Mouse (Mus musculus) G1E (cell line): ENCODE data around the gene Hba-x. TPM values are rescaled to one million over a fixed set of nuclear protein-coding genes. Genes with fewer than 3 reads are reported as not detected.

Experiments
- ATAC-seq: 2 replicates; pipeline ENCODE4 v1.8.0; 2016; ENCODE audit warnings: mild to moderate bottlenecking; ENCODE audit not compliant: insufficient number of reproducible peaks, poor library complexity, low FRiP score, severe bottlenecking; ENCODE audit errors: extremely low read depth
- DNase-seq: peaks from one replicate; pipeline ENCODE4 v3.0.0; 2012; ENCODE audit warnings: low spot score
- H3K27me3 ChIP-seq: 2 replicates; pipeline ENCODE4 v1.6.1; 2012; ENCODE audit warnings: mild to moderate bottlenecking, low read length, inconsistent platforms; ENCODE audit not compliant: insufficient read depth
- H3K36me3 ChIP-seq: replicated peaks from 2 replicates; pipeline ENCODE3; 2012; ENCODE audit warnings: mild to moderate bottlenecking, inconsistent platforms
- H3K4me1 ChIP-seq: 2 replicates; pipeline ENCODE4 v1.6.1; 2012; ENCODE audit warnings: low read depth, low read length, inconsistent platforms, mixed read lengths; ENCODE audit not compliant: insufficient read depth
- H3K4me3 ChIP-seq: 2 replicates; pipeline ENCODE4 v1.5.1; 2012; ENCODE audit warnings: low read depth, mild to moderate bottlenecking, inconsistent platforms, low read length, moderate library complexity, mixed read lengths
- H3K9me3 ChIP-seq: replicated peaks from 2 replicates; pipeline ENCODE4 v1.6.1; 2012; ENCODE audit warnings: inconsistent platforms
- CTCF ChIP-seq: IDR thresholded peaks from 2 replicates; pipeline ENCODE4 v1.5.1; 2012; ENCODE audit warnings: low read depth, low read length, inconsistent platforms, mixed read lengths
- GATA1 ChIP-seq: IDR thresholded peaks from 2 replicates; pipeline ENCODE4 v1.6.1; 2012; ENCODE audit warnings: borderline replicate concordance, low read length, inconsistent platforms, mixed read lengths
- GATA2 ChIP-seq: IDR thresholded peaks from 2 replicates; pipeline ENCODE4 v1.6.1; 2012; ENCODE audit warnings: low read depth, low read length, inconsistent platforms, borderline replicate concordance
- POLR2AphosphoS5 ChIP-seq: IDR thresholded peaks from 2 replicates; pipeline ENCODE4 v1.6.1; 2012; ENCODE audit warnings: low read depth, low read length, inconsistent platforms; ENCODE audit not compliant: insufficient replicate concordance
- TAL1 ChIP-seq: conservative IDR thresholded peaks from 2 replicates; pipeline ENCODE4 v1.6.1; 2012; ENCODE audit warnings: low read depth, low read length, inconsistent platforms, mixed read lengths
- polyA plus RNA-seq: library from polyadenylated mRNA; stranded (reverse); fragments of >175 nt; gene quantifications from 2 replicates; pipeline ENCODE4 v1.2.3, GENCODE M21; 2012
- total RNA-seq, 2 experiments: library from RNA; stranded (forward) in 1 of 2; stranded (reverse) in 1 of 2; fragments of 200-1000 nt in 1 of 2; fragments of >200 nt in 1 of 2; fragmentation: Nextera tagmentation in 1 of 2; gene quantifications; 2 replicates each; pipeline ENCODE4 v1.2.3; 2014 to 2017

Hba-x gene
- total RNA-seq (2014; fragmentation: Nextera tagmentation) (not detected in 2 replicates), total RNA-seq (2017) (not detected in 2 replicates), polyA plus RNA-seq (0.09 TPM in 1 of 2 replicates, not detected in the other)

DNA sequence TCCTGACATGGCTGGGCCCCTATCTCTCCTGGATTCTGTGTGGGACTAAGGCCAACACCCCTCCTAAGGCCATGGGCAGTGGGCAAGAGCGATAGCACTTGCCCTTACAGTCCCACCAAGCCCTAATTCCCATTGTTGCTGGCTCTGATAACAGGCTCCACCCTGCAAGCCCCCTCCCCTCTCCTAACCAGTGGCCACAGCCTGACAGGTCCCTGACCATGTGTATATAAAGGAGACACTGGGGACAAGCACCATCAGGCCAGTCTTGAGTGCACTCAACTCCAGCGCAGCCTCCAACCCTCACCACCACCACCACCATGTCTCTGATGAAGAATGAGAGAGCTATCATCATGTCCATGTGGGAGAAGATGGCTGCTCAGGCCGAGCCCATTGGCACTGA is at the start of gene Hba-x:
TSS of gene Hba-x (plus strand) at position 54 of the 400 bp plus-strand sequence.
- no peak for ATAC-seq
- no peak for DNase-seq
- no peaks in the 10 kb centered on the region for H3K9me3 ChIP-seq
- H3K36me3 ChIP-seq, result no peaks in the 10 kb centered on the region
- TF ChIP-seq CTCF (no peak), GATA2 (no peak), POLR2AphosphoS5 (no peak), GATA1 (no peak), TAL1 (no peak)
- H3K4me1 ChIP-seq, result peaks cover 65% of the 10 kb centered on the region
- H3K4me3 ChIP-seq, result no peak within 1 kb of the TSS
- no peaks in the 10 kb centered on the region for H3K27me3 ChIP-seq

- Histone ChIP-seq H3K4me3 (peak overlapping the region; percentile 80), H3K36me3 (peaks cover 47% of the 10 kb centered on the region), H3K4me1 (peaks cover 73% of the 10 kb centered on the region), H3K27me3 (peaks cover 31% of the 10 kb centered on the region), H3K9me3 (no peaks in the 10 kb centered on the region; the same call in 1 of the 2 replicates)
- ATAC-seq, result no peak
- TF ChIP-seq TAL1, result no peak
- TF ChIP-seq GATA2, result no peak
- no peak for TF ChIP-seq POLR2AphosphoS5
- DNase-seq, result no peak
Measured at GRCm38 (mm10) chr11:32227041-32227440, 49.2 kb upstream of the Hba-x start.

DNA sequence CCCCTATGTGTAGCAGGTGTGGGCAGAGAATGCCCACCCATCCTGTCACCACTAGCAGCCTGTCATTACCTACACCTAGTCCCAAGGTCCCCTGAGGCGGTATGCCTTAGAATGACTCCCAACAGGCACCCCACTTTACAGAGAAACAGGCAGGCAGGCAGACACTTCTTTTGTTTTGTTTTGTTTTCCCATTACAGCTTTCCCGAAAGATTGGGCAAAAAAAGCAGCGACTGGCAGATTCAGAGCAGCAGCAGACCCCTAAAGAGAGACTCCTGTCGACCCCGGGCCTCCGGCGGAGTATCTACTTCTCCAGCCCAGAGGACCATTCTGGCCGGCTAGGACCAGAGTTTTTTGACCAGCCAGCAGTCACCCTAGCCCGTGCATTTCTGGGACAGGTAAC is 48.6 kb upstream of the Hba-x start:
- Histone ChIP-seq H3K27me3 (peaks cover 25% of the 10 kb centered on the region), H3K4me1 (peaks cover 68% of the 10 kb centered on the region), H3K4me3 (no peak overlapping the region), H3K36me3 (peaks cover 53% of the 10 kb centered on the region), H3K9me3 (no peaks in the 10 kb centered on the region; the same call in 1 of the 2 replicates)
- TF ChIP-seq GATA1 (no peak), GATA2 (no peak), TAL1 (no peak), CTCF (no peak), POLR2AphosphoS5 (no peak)
- DNase-seq (no peak), ATAC-seq (no peak)

GRCm38 (mm10) chr11:32228292-32228845 is 47.8 kb upstream of the Hba-x start:
- Histone ChIP-seq H3K4me1 (peaks cover 62% of the 10 kb centered on the region), H3K4me3 (no peak overlapping the region), H3K27me3 (peaks cover 17% of the 10 kb centered on the region), H3K36me3 (peaks cover 61% of the 10 kb centered on the region), H3K9me3 (no peaks in the 10 kb centered on the region; the same call in 1 of the 2 replicates)
- DNase-seq (no peak), ATAC-seq (no peak)
- TF ChIP-seq TAL1 (no peak), GATA2 (no peak), GATA1 (no peak), CTCF (no peak), POLR2AphosphoS5 (no peak)

DNA sequence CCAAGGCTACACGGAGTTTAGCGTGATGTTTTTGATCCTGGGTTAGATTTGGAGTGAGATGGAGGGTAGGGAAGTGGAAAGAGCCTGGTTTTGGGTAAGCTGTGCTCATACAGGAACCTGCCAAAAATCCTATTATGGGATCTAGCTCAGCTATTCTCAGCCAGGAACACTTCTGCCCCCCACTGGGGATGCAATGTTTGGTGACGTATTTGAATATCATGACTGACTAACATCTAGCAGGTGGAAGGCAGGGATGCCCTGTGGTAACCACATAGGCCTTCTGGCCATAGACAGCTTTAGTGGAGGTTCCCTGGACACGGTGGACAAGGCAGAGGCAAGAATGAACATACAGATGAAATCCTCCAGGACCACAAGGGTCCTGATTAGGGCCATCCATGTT is 46.0 kb upstream of the Hba-x start:
- Histone ChIP-seq H3K36me3 (peaks cover 79% of the 10 kb centered on the region), H3K4me1 (peaks cover 51% of the 10 kb centered on the region), H3K4me3 (no peak overlapping the region), H3K27me3 (peaks cover 2% of the 10 kb centered on the region; the same call in 1 of the 2 replicates), H3K9me3 (no peaks in the 10 kb centered on the region)
- DNase-seq (no peak), ATAC-seq (no peak)
- TF ChIP-seq GATA1 (no peak), TAL1 (no peak), POLR2AphosphoS5 (no peak), GATA2 (no peak), CTCF (no peak)

GRCm38 (mm10) chr11:32231125-32231524 is 45.1 kb upstream of the Hba-x start:
- TF ChIP-seq TAL1 (no peak), GATA2 (no peak), GATA1 (no peak), POLR2AphosphoS5 (no peak), CTCF (no peak)
- no peaks in the 10 kb centered on the region for H3K27me3 ChIP-seq
- ATAC-seq, result no peak

More at GRCm38 (mm10) chr11:32231125-32231524, 45.1 kb upstream of the Hba-x start:
- DNase-seq, result no peak
- Histone ChIP-seq H3K36me3 (peaks cover 88% of the 10 kb centered on the region), H3K4me1 (peaks cover 42% of the 10 kb centered on the region), H3K9me3 (no peaks in the 10 kb centered on the region), H3K4me3 (no peak overlapping the region)
